Mouse (Mus musculus): ENCODE results near the gene Dock3. TPM values are rescaled to one million over a fixed set of nuclear protein-coding genes. Genes with fewer than 3 reads are reported as not detected.

Gene Dock3
- total and polyA plus RNA-seq, 3 experiments, result 1.0 to 9.0 (median 6.6) TPM

DNA sequence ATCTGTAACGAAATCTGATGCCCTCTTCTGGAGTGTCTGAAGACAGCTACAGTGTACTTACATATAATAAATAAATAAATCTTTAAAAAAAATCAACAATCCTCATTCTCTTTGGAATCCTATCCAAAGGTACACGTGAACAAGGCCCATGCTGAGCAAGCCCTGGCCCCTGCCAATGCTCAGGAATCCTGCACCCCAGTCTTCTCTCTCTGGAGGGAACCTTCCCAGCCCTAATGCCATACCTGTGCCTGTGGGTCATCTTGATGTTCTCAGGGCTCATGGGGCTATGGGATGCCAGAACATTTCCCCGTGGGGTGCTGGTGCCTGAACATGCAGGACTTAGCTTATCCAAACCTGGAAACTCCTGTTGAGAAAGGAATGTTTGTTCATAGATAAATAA, 323.5 kb downstream of the Dock3 start:
- 81% methylated on average over 3 of the region's 3 CpGs for WGBS
- H3K36me3 ChIP-seq (ENCODE audit: control insufficient read depth, insufficient read depth, low read length), result no peaks in the 10 kb centered on the region
- no peak overlapping the region for H3K4me3 ChIP-seq
- H3K9ac ChIP-seq (ENCODE audit: low read depth, low read length), result no peak overlapping the region
- H3K27me3 ChIP-seq (ENCODE audit: control insufficient read depth, insufficient read depth, low read length), result no peaks in the 10 kb centered on the region
- TF ChIP-seq POLR2A (IDR thresholded peaks at IDR 0.05; ENCODE audit: insufficient read depth, low read depth, low read length), result no peak
- TF ChIP-seq EP300 (IDR thresholded peaks at IDR 0.05; ENCODE audit: insufficient read depth, low read depth, low read length), result no peak
- H3K27ac ChIP-seq, result no peak overlapping the region
- peak in 1 of 2 experiments; percentile 1 for DNase-seq
- intact Hi-C loops (cut with DNase I), result no loop called here
- H3K79me2 ChIP-seq (replicated peaks; ENCODE audit: control insufficient read depth, insufficient read depth, low read length), result no peaks in the 10 kb centered on the region
- H3K4me1 ChIP-seq (ENCODE audit: control insufficient read depth, insufficient read depth, low read length), result no peaks in the 10 kb centered on the region

- no peak for DNase-seq
- intact Hi-C loops (cut with DNase I), result no loop called here
- no peak for TF ChIP-seq EP300 (IDR thresholded peaks at IDR 0.05; ENCODE audit: insufficient read depth, low read depth, low read length)
- TF ChIP-seq POLR2A (IDR thresholded peaks at IDR 0.05; ENCODE audit: insufficient read depth, low read depth, low read length), result no peak
- TF ChIP-seq CTCF (IDR thresholded peaks at IDR 0.05), result no peak
Measured at GRCm38 (mm10) chr9:106906597-106906996, 325.1 kb downstream of the Dock3 start.

DNA sequence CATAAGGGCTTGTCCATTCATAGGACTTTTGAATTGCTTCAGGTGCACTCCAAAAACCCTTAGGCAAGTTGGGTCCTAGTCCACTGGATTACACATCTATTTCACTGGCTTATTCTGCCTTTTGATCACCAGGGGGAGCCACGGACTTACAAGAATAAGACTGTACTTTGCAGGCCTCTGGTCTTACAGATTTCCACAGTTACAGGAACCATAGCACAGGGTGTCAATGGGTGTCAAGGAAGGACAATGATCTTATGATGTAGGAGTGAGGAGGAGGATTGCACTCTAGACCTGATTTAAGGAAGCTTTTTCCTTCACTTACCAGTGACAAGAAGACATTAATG, 327.9 kb downstream of the Dock3 start:
- Histone ChIP-seq H3K9ac (ENCODE audit: low read depth, low read length) (no peak overlapping the region), H3K4me1 (ENCODE audit: control insufficient read depth, insufficient read depth, low read length) (no peaks in the 10 kb centered on the region), H3K79me2 (replicated peaks; ENCODE audit: control insufficient read depth, insufficient read depth, low read length) (no peaks in the 10 kb centered on the region), H3K4me3 (no peak overlapping the region), H3K36me3 (ENCODE audit: control insufficient read depth, insufficient read depth, low read length) (no peaks in the 10 kb centered on the region), H3K27me3 (ENCODE audit: control insufficient read depth, insufficient read depth, low read length) (no peaks in the 10 kb centered on the region), H3K27ac (no peak overlapping the region)
- no peak for DNase-seq
- WGBS, result 3% methylated on average over 1 of the region's 1 CpGs
- TF ChIP-seq EP300 (IDR thresholded peaks at IDR 0.05; ENCODE audit: insufficient read depth, low read depth, low read length) (no peak), CTCF (IDR thresholded peaks at IDR 0.05) (peak; percentile 76), POLR2A (IDR thresholded peaks at IDR 0.05; ENCODE audit: insufficient read depth, low read depth, low read length) (no peak)
- intact Hi-C loops (cut with DNase I), result loop anchor here (1.0 to 5.0 kb wide), 3 partner anchors 388 to 609 kb away; no protein-coding TSS in a partner anchor

More at GRCm38 (mm10) chr9:106906597-106906996, 325.1 kb downstream of the Dock3 start:
- Histone ChIP-seq H3K4me1 (ENCODE audit: control insufficient read depth, insufficient read depth, low read length) (no peaks in the 10 kb centered on the region), H3K27me3 (ENCODE audit: control insufficient read depth, insufficient read depth, low read length) (no peaks in the 10 kb centered on the region), H3K36me3 (ENCODE audit: control insufficient read depth, insufficient read depth, low read length) (no peaks in the 10 kb centered on the region), H3K9ac (ENCODE audit: low read depth, low read length) (no peak overlapping the region), H3K79me2 (replicated peaks; ENCODE audit: control insufficient read depth, insufficient read depth, low read length) (no peaks in the 10 kb centered on the region), H3K27ac (no peak overlapping the region), H3K4me3 (no peak overlapping the region)
- 87% methylated on average over 8 of the region's 8 CpGs for WGBS

- H3K27me3 ChIP-seq (ENCODE audit: control insufficient read depth, insufficient read depth, low read length), result no peaks in the 10 kb centered on the region
- DNase-seq, result no peak
- no peaks in the 10 kb centered on the region for H3K79me2 ChIP-seq (replicated peaks; ENCODE audit: control insufficient read depth, insufficient read depth, low read length)
- no peaks in the 10 kb centered on the region for H3K36me3 ChIP-seq (ENCODE audit: control insufficient read depth, insufficient read depth, low read length)
- H3K4me3 ChIP-seq, result no peak overlapping the region
- H3K4me1 ChIP-seq (ENCODE audit: control insufficient read depth, insufficient read depth, low read length), result no peaks in the 10 kb centered on the region
- WGBS, result 63% methylated on average over 4 of the region's 4 CpGs
- TF ChIP-seq CTCF (IDR thresholded peaks at IDR 0.05) (no peak), EP300 (IDR thresholded peaks at IDR 0.05; ENCODE audit: insufficient read depth, low read depth, low read length) (no peak), POLR2A (IDR thresholded peaks at IDR 0.05; ENCODE audit: insufficient read depth, low read depth, low read length) (no peak)
- intact Hi-C loops (cut with DNase I), result loop anchor here (1.0 to 5.0 kb wide), 3 partner anchors 388 to 609 kb away; no protein-coding TSS in a partner anchor
- no peak overlapping the region for H3K9ac ChIP-seq (ENCODE audit: low read depth, low read length)
- H3K27ac ChIP-seq, result no peak overlapping the region
Measured at GRCm38 (mm10) chr9:106903099-106903790, 328.5 kb downstream of the Dock3 start.

GRCm38 (mm10) chr9:106901596-106901995, 330.1 kb downstream of the Dock3 start:
- no peak overlapping the region for H3K4me3 ChIP-seq
- no peak overlapping the region for H3K9ac ChIP-seq (ENCODE audit: low read depth, low read length)
- no peak for DNase-seq
- H3K27me3 ChIP-seq (ENCODE audit: control insufficient read depth, insufficient read depth, low read length), result no peaks in the 10 kb centered on the region
- TF ChIP-seq EP300 (IDR thresholded peaks at IDR 0.05; ENCODE audit: insufficient read depth, low read depth, low read length) (no peak), CTCF (IDR thresholded peaks at IDR 0.05) (no peak), POLR2A (IDR thresholded peaks at IDR 0.05; ENCODE audit: insufficient read depth, low read depth, low read length) (no peak)
- no peaks in the 10 kb centered on the region for H3K4me1 ChIP-seq (ENCODE audit: control insufficient read depth, insufficient read depth, low read length)
- intact Hi-C loops (cut with DNase I), result loop anchor here (5.0 kb wide), 1 partner anchor 611 kb away; no protein-coding TSS in a partner anchor
- H3K36me3 ChIP-seq (ENCODE audit: control insufficient read depth, insufficient read depth, low read length), result no peaks in the 10 kb centered on the region
- WGBS, result 86% methylated on average over 7 of the region's 7 CpGs
- H3K27ac ChIP-seq, result no peak overlapping the region
- no peaks in the 10 kb centered on the region for H3K79me2 ChIP-seq (replicated peaks; ENCODE audit: control insufficient read depth, insufficient read depth, low read length)

DNA sequence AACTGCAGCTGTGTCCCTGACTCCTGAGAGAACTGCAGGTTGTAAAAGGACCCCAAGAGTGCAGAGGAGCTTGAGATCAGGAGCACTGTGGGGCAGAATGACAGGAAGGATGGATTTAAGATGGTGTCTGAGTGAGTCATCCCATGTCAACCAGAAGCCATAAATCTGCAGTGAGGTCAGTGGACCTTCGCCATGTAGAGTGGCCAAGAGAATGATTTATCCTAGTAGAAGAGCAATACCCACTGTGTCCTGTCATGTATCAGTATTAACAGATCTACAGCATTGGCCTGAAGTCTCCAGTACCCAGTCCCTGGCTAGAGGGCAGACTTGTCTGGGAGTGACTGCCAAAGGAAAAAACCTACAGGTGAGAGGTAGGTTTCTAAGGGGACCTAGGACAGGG, 332.8 kb downstream of the Dock3 start:
- no peaks in the 10 kb centered on the region for H3K79me2 ChIP-seq (replicated peaks; ENCODE audit: control insufficient read depth, insufficient read depth, low read length)
- intact Hi-C loops (cut with DNase I), result loop anchor here (10.0 kb wide), 1 partner anchor 636 kb away; the partner anchor contains the start of gene Tmem115
- TF ChIP-seq EP300 (IDR thresholded peaks at IDR 0.05; ENCODE audit: insufficient read depth, low read depth, low read length) (no peak), CTCF (IDR thresholded peaks at IDR 0.05) (no peak), POLR2A (IDR thresholded peaks at IDR 0.05; ENCODE audit: insufficient read depth, low read depth, low read length) (no peak)
- H3K9ac ChIP-seq (ENCODE audit: low read depth, low read length), result no peak overlapping the region
- H3K36me3 ChIP-seq (ENCODE audit: control insufficient read depth, insufficient read depth, low read length), result no peaks in the 10 kb centered on the region
- DNase-seq, result no peak
- 86% methylated on average over 1 of the region's 1 CpGs for WGBS
- no peaks in the 10 kb centered on the region for H3K27me3 ChIP-seq (ENCODE audit: control insufficient read depth, insufficient read depth, low read length)
- H3K4me1 ChIP-seq (ENCODE audit: control insufficient read depth, insufficient read depth, low read length), result no peaks in the 10 kb centered on the region
- no peak overlapping the region for H3K4me3 ChIP-seq
- H3K27ac ChIP-seq, result no peak overlapping the region

Measured in heart, adult 2 months (tissue).